Mouse (Mus musculus) left cerebral cortex, postnatal 14 days (tissue): ENCODE results near the gene Sac3d1. TPM values are rescaled to one million over a fixed set of nuclear protein-coding genes. Genes with fewer than 3 reads are reported as not detected.

Experiments
- DNase-seq, 2 experiments: peaks; one replicate each; pipeline ENCODE4 v3.0.0; 2021 to 2022; ENCODE audit warnings: low spot score in 2 of 2, mixed read lengths in 1 of 2
- intact Hi-C: fragments of 180-260 bp; cut with DNase I; formaldehyde crosslinking; loops from one replicate; pipeline ENCODE4 v1.15.1; 2025
- total RNA-seq, 2 experiments: library from RNA; stranded (reverse); gene quantifications; 2 replicates each; pipeline ENCODE4 v1.2.3; 2021

Gene Sac3d1
- total RNA-seq, 2 experiments from 2014 or later = 23.7 to 24.7 TPM

GRCm38 (mm10) chr19:6126289-6126688, 7.8 kb upstream of the Sac3d1 start:
- DNase-seq = peak; percentile 42 to 43
- intact Hi-C loops = loop anchor here (5.0 kb wide), 1 partner anchor 111 kb away; the partner anchor contains the start of gene Ppp2r5b

GRCm38 (mm10) chr19:6124898-6125297, 6.4 kb upstream of the Sac3d1 start:
- intact Hi-C loops = loop anchor here (5.0 kb wide), 2 partner anchors 58 to 112 kb away; partner anchors contain the start of genes Ppp2r5b and Tm7sf2
- no peak for DNase-seq

GRCm38 (mm10) chr19:6123330-6123729, 4.9 kb upstream of the Sac3d1 start:
- intact Hi-C loops = loop anchor here (5.0 kb wide), 1 partner anchor 56 kb away; the partner anchor contains the start of gene Tm7sf2
- DNase-seq = no peak

- intact Hi-C loops = loop anchor here (5.0 kb wide), 1 partner anchor 54 kb away; the partner anchor contains the start of gene Tm7sf2
- no peak for DNase-seq
Measured at GRCm38 (mm10) chr19:6121761-6122160, 3.3 kb upstream of the Sac3d1 start.

GRCm38 (mm10) chr19:6118677-6119185, 281 bp upstream of the Sac3d1 start:
- DNase-seq = no peak
- intact Hi-C loops = loop anchor here (2.0 kb wide), 1 partner anchor 34 kb away; the partner anchor contains the start of genes Cdca5 and Zfpl1

GRCm38 (mm10) chr19:6117346-6117985, 984 bp downstream of the Sac3d1 start:
- no peak for DNase-seq
- intact Hi-C loops = no loop called here

GRCm38 (mm10) chr19:6116113-6116850, 2.2 kb downstream of the Sac3d1 start:
- peak in 1 of 2 experiments; percentile 48 for DNase-seq
- intact Hi-C loops = no loop called here

- intact Hi-C loops = no loop called here
- no peak for DNase-seq
Measured at GRCm38 (mm10) chr19:6113116-6113515, 5.3 kb downstream of the Sac3d1 start.

GRCm38 (mm10) chr19:6105586-6105985, 12.9 kb downstream of the Sac3d1 start, which contains the start of gene Naaladl1:
Gene Naaladl1 (plus strand): TSS chr19:6105782.
- DNase-seq = no peak
- intact Hi-C loops = no loop called here

- no peak for DNase-seq
- intact Hi-C loops = no loop called here
Measured at GRCm38 (mm10) chr19:6104476-6104875, 14.0 kb downstream of the Sac3d1 start.

GRCm38 (mm10) chr19:6102169-6102853, 16.1 kb downstream of the Sac3d1 start:
- intact Hi-C loops = no loop called here
- no peak for DNase-seq

- no peak for DNase-seq
- intact Hi-C loops = no loop called here
Measured at GRCm38 (mm10) chr19:6101186-6101585, 17.3 kb downstream of the Sac3d1 start.

GRCm38 (mm10) chr19:6097847-6098246, 20.6 kb downstream of the Sac3d1 start:
- no peak for DNase-seq
- intact Hi-C loops = no loop called here

GRCm38 (mm10) chr19:6094119-6094518, 24.3 kb downstream of the Sac3d1 start, which contains the start of gene AC131692.1:
Gene AC131692.1 (plus strand): TSS chr19:6094419.
- DNase-seq = no peak
- intact Hi-C loops = no loop called here

GRCm38 (mm10) chr19:6088841-6089240, 29.6 kb downstream of the Sac3d1 start:
- no peak for DNase-seq
- intact Hi-C loops = loop anchor here (10.0 kb wide), 1 partner anchor 246 kb away; the partner anchor contains the start of gene Men1

GRCm38 (mm10) chr19:6085417-6085879, 33.0 kb downstream of the Sac3d1 start:
- DNase-seq = peak in 1 of 2 experiments; percentile 39
- intact Hi-C loops = loop anchor here (2.0 to 10.0 kb wide), 2 partner anchors 33 to 249 kb away; partner anchors contain the start of genes Men1 and Sac3d1

- peak; percentile 98 for DNase-seq
- intact Hi-C loops = loop anchor here (2.0 to 10.0 kb wide), 2 partner anchors 34 to 250 kb away; partner anchors contain the start of genes Men1 and Sac3d1
Measured at GRCm38 (mm10) chr19:6084478-6085248, 33.8 kb downstream of the Sac3d1 start, which contains the start of the genes Zfpl1 and Cdca5. Gene Zfpl1 (minus strand): TSS chr19:6084956. Gene Cdca5 (plus strand): TSS chr19:6084983.

GRCm38 (mm10) chr19:6082156-6082555, 36.3 kb downstream of the Sac3d1 start, which contains the start of gene Gm28374:
Gene Gm28374 (minus strand): TSS chr19:6082256.
- no peak for DNase-seq
- intact Hi-C loops = loop anchor here (10.0 kb wide), 1 partner anchor 253 kb away; the partner anchor contains the start of gene Men1
